Mouse (Mus musculus): ENCODE measurements around the gene Rpusd3. TPM values are rescaled to one million over a fixed set of nuclear protein-coding genes. Genes with fewer than 3 reads are reported as not detected.

The Rpusd3 gene
- polyA plus RNA-seq, 1 experiment from 2014 or later, result 23.6 TPM

DNA sequence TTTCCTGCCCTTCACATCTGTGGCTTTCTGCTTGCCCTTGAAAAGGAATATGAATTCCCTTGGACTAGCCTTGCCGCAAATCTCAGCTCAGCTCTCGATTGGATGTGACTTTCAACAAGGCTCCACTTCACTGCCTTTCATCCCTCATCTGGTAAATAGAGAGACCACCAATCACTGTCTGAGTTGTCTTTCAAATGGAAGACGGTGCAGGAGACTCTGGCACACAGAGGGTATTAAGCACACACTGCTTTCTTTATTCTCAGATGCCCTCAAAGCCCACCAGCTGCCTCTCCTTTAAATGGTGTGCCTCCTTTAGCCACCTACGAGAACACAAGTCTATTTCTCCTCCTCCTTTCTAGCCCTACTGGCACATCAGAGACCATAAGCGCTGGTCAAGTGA lies 50.6 kb downstream of the Rpusd3 start:
- no peaks in the 10 kb centered on the region for H3K4me1 ChIP-seq (ENCODE audit: control insufficient read depth, insufficient read depth, low read length)
- no peaks in the 10 kb centered on the region for H3K9me3 ChIP-seq (ENCODE audit: control insufficient read depth, low read length)
- WGBS, result 65% methylated on average over 5 of the region's 5 CpGs
- H3K27ac ChIP-seq (ENCODE audit: low read depth, low read length), result no peak overlapping the region
- H3K4me2 ChIP-seq (ENCODE audit: low read depth, low read length), result no peak overlapping the region
- no peak for ATAC-seq (ENCODE audit: low read depth)
- H3K9ac ChIP-seq (replicated peaks; ENCODE audit: low read depth, low read length), result no peak overlapping the region
- H3K4me3 ChIP-seq (ENCODE audit: low read depth, low read length), result no peak overlapping the region
- H3K27me3 ChIP-seq (ENCODE audit: control insufficient read depth, insufficient read depth, low read length), result no peaks in the 10 kb centered on the region
- H3K36me3 ChIP-seq (ENCODE audit: control insufficient read depth, insufficient read depth, low read length), result peaks cover 40% of the 10 kb centered on the region

DNA sequence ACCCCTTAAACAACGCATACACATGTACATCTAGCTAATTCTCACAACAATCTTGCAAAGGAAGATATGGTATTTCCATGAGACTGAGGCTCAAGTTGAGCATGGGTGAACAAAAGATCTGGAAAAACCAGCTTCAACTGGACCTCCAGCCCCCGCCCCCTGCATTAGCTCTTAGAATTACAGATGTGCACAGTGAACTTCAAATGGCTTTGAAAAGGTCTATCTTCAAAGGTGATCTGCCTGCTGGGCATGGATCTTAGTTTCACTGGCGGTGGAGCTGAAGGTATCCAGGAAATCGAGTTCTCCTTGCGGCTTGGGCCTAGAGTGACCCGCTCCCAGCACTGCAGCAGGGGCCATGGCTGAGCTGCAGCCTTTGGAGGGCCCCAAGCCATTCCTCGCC lies 51.0 kb downstream of the Rpusd3 start:
- Histone ChIP-seq H3K27me3 (ENCODE audit: control insufficient read depth, insufficient read depth, low read length) (no peaks in the 10 kb centered on the region), H3K9me3 (ENCODE audit: control insufficient read depth, low read length) (no peaks in the 10 kb centered on the region), H3K4me1 (ENCODE audit: control insufficient read depth, insufficient read depth, low read length) (no peaks in the 10 kb centered on the region), H3K36me3 (ENCODE audit: control insufficient read depth, insufficient read depth, low read length) (peaks cover 36% of the 10 kb centered on the region), H3K27ac (ENCODE audit: low read depth, low read length) (no peak overlapping the region), H3K4me2 (ENCODE audit: low read depth, low read length) (no peak overlapping the region), H3K4me3 (ENCODE audit: low read depth, low read length) (no peak overlapping the region), H3K9ac (replicated peaks; ENCODE audit: low read depth, low read length) (no peak overlapping the region)
- ATAC-seq (ENCODE audit: low read depth), result no peak
- 89% methylated on average over 7 of the region's 7 CpGs for WGBS

DNA sequence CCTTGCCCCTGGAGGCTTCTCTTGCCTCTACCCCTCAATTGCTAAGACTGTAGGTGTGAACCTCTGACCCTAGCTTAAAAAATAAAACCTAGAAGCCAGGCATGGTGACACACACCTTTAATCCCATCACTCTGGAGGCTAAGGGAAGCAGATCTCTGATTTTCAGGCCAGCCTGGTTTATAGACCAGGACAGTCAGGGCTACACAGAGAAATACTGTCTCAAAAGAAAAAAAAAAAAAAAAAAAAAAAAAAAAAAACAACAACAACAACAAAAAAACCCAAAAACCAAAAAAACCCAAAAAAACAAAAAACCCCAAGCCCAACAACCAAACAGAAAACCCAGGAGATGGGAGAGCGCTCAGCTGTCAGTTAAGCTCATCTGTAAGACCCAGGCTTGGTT lies 51.6 kb downstream of the Rpusd3 start:
- Histone ChIP-seq H3K4me2 (ENCODE audit: low read depth, low read length) (no peak overlapping the region), H3K9ac (replicated peaks; ENCODE audit: low read depth, low read length) (no peak overlapping the region), H3K4me1 (ENCODE audit: control insufficient read depth, insufficient read depth, low read length) (no peaks in the 10 kb centered on the region), H3K27ac (ENCODE audit: low read depth, low read length) (no peak overlapping the region), H3K36me3 (ENCODE audit: control insufficient read depth, insufficient read depth, low read length) (peaks cover 31% of the 10 kb centered on the region), H3K9me3 (ENCODE audit: control insufficient read depth, low read length) (no peaks in the 10 kb centered on the region), H3K27me3 (ENCODE audit: control insufficient read depth, insufficient read depth, low read length) (no peaks in the 10 kb centered on the region), H3K4me3 (ENCODE audit: low read depth, low read length) (no peak overlapping the region)
- WGBS, result 100% methylated on average over 1 of the region's 1 CpGs
- no peak for ATAC-seq (ENCODE audit: low read depth)

DNA sequence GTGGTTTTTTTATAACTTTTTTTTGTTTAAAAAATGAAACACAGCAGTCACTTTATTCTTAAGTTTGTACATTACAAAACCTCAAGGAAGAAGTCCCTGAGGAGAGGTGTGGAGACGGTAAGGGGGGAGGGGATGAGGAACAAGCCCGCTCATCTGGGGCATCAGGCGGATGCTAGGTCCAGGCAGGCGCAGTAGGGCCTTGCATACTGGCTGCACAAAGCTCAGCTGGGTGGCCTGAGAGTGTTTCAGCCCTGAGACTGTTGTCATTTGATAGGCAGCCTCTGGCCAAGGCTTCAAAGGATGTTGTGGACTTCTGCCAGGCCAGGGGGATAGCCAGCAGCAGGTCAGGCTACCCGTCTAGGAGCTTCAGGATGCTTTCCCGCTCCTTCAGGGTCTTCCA lies 52.5 kb downstream of the Rpusd3 start:
- WGBS, result 96% methylated on average over 6 of the region's 6 CpGs
- H3K36me3 ChIP-seq (ENCODE audit: control insufficient read depth, insufficient read depth, low read length), result peaks cover 23% of the 10 kb centered on the region

More for the DNA sequence above, 52.5 kb downstream of the Rpusd3 start:
- H3K27me3 ChIP-seq (ENCODE audit: control insufficient read depth, insufficient read depth, low read length), result no peaks in the 10 kb centered on the region
- ATAC-seq (ENCODE audit: low read depth), result no peak
- H3K4me2 ChIP-seq (ENCODE audit: low read depth, low read length), result no peak overlapping the region
- no peaks in the 10 kb centered on the region for H3K9me3 ChIP-seq (ENCODE audit: control insufficient read depth, low read length)
- no peak overlapping the region for H3K9ac ChIP-seq (replicated peaks; ENCODE audit: low read depth, low read length)
- H3K4me1 ChIP-seq (ENCODE audit: control insufficient read depth, insufficient read depth, low read length), result no peaks in the 10 kb centered on the region
- no peak overlapping the region for H3K27ac ChIP-seq (ENCODE audit: low read depth, low read length)
- H3K4me3 ChIP-seq (ENCODE audit: low read depth, low read length), result no peak overlapping the region

Small RNAs within 50 kb of the gene (microRNA-seq; reads per million reads assigned to microRNA genes)
- not detected for gene Gm24387

Other genes starting within 250 kb of the Rpusd3 start
- gene Lhfpl4, start 224.0 kb downstream of the Rpusd3 start, polyA plus RNA-seq (2014; fragmentation: Nextera tagmentation; extraction: Ambion mirVana), result 21.5 and 21.9 TPM in 2 replicates
- gene Mtmr14, start 181.5 kb downstream of the Rpusd3 start, polyA plus RNA-seq (2014; fragmentation: Nextera tagmentation; extraction: Ambion mirVana), result 30.6 and 38.3 TPM in 2 replicates
- gene Cpne9, start 137.0 kb downstream of the Rpusd3 start, polyA plus RNA-seq (2014; fragmentation: Nextera tagmentation; extraction: Ambion mirVana), result 1.1 and 2.6 TPM in 2 replicates
- gene Brpf1, start 112.2 kb downstream of the Rpusd3 start, polyA plus RNA-seq (2014; fragmentation: Nextera tagmentation; extraction: Ambion mirVana), result 14.3 and 17.8 TPM in 2 replicates
- gene Ogg1, start 92.4 kb downstream of the Rpusd3 start, polyA plus RNA-seq (2014; fragmentation: Nextera tagmentation; extraction: Ambion mirVana), result 7.6 and 8.9 TPM in 2 replicates
- gene Camk1, start 75.4 kb downstream of the Rpusd3 start, polyA plus RNA-seq (2014; fragmentation: Nextera tagmentation; extraction: Ambion mirVana), result 93.6 and 110 TPM in 2 replicates
- 66.3 and 78.5 TPM in 2 replicates for gene Tada3, start 41.5 kb downstream of the Rpusd3 start, polyA plus RNA-seq (2014; fragmentation: Nextera tagmentation; extraction: Ambion mirVana)
- gene Arpc4, start 41.2 kb downstream of the Rpusd3 start, polyA plus RNA-seq (2014; fragmentation: Nextera tagmentation; extraction: Ambion mirVana), result 238 and 253 TPM in 2 replicates
- 8.9 and 9.1 TPM in 2 replicates for gene Ttll3, start 30.1 kb downstream of the Rpusd3 start, polyA plus RNA-seq (2014; fragmentation: Nextera tagmentation; extraction: Ambion mirVana)
- not detected in 2 replicates for gene Cidec, start 16.4 kb upstream of the Rpusd3 start, polyA plus RNA-seq (2014; fragmentation: Nextera tagmentation; extraction: Ambion mirVana)
- 91.1 and 96.4 TPM in 2 replicates for gene Jagn1, start 23.2 kb upstream of the Rpusd3 start, polyA plus RNA-seq (2014; fragmentation: Nextera tagmentation; extraction: Ambion mirVana)
- 0.21 and 0.28 TPM in 2 replicates for gene Il17re, start 39.1 kb upstream of the Rpusd3 start, polyA plus RNA-seq (2014; fragmentation: Nextera tagmentation; extraction: Ambion mirVana)
- gene Il17rc, start 52.1 kb upstream of the Rpusd3 start, polyA plus RNA-seq (2014; fragmentation: Nextera tagmentation; extraction: Ambion mirVana), result 1.6 and 2.4 TPM in 2 replicates
- 66.4 and 72.4 TPM in 2 replicates for gene Creld1, start 64.0 kb upstream of the Rpusd3 start, polyA plus RNA-seq (2014; fragmentation: Nextera tagmentation; extraction: Ambion mirVana)
- gene Prrt3, start 82.6 kb upstream of the Rpusd3 start, polyA plus RNA-seq (2014; fragmentation: Nextera tagmentation; extraction: Ambion mirVana), result 8.4 and 9.1 TPM in 2 replicates
- 111 and 116 TPM in 2 replicates for gene Emc3, start 112.3 kb upstream of the Rpusd3 start, polyA plus RNA-seq (2014; fragmentation: Nextera tagmentation; extraction: Ambion mirVana)
- gene Fancd2, start 112.3 kb upstream of the Rpusd3 start, polyA plus RNA-seq (2014; fragmentation: Nextera tagmentation; extraction: Ambion mirVana), result 1.2 and 1.5 TPM in 2 replicates
- gene Fancd2os, start 181.4 kb upstream of the Rpusd3 start, polyA plus RNA-seq (2014; fragmentation: Nextera tagmentation; extraction: Ambion mirVana), result not detected in 2 replicates
- 260 and 276 TPM in 2 replicates for gene Brk1, start 185.4 kb upstream of the Rpusd3 start, polyA plus RNA-seq (2014; fragmentation: Nextera tagmentation; extraction: Ambion mirVana)
- gene Vhl, start 204.6 kb upstream of the Rpusd3 start, polyA plus RNA-seq (2014; fragmentation: Nextera tagmentation; extraction: Ambion mirVana), result 83.1 and 84.7 TPM in 2 replicates
- gene Irak2, start 219.1 kb upstream of the Rpusd3 start, polyA plus RNA-seq (2014; fragmentation: Nextera tagmentation; extraction: Ambion mirVana), result 1.5 and 2.5 TPM in 2 replicates

All from neural tube, embryonic 14.5 days (tissue).